Comparison of ENCODE assay signal across 8 mouse cellular contexts in the genomic region with DNA sequence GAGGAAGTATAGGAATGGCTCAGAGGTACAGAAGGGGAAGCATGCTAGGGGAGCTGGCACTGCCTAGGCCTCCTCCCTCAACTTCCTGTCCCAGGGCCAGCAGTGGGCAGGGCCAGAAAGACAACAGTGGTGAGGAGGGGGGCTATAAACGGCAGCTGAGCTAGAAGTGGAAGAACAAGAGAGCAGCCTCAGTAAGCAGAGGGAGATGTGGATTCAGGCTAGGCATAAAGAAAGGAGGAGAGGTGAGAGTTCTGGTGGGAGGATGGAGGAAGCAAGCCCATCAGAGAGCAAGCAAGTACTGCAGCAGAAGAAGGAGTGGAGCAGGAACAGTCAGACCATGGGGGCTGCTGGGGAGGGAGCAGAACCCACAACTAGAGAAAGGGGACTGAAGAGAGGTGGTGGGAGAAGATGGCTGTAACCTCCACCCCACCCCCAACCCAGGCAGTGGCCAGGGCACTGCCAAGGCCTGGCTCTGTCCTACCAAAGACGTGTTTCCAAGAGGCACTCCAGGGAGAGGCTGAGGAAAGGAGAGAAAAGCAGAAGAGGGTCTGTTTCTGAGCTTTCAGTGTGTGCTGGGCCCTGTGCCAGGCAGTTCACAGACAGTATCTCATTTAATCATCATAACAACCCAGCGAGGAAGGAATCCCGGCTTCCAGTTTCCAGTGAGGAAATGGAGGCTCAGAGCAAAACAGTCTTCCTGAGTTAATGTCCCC. TPM values are rescaled to one million over a fixed set of nuclear protein-coding genes. Genes with fewer than 3 reads are reported as not detected.
A peak's percentile ranks its signal among the peaks of the same experiment; 100 is the strongest.
DNase-seq lines count a peak whose midpoint lies in the region; ATAC-seq and TF ChIP-seq lines count a peak whose summit lies in the region.

No protein-coding gene starts in this region.

- no peak for TF ChIP-seq CTCF in stomach, postnatal 0 days (IDR thresholded peaks at IDR 0.05; ENCODE audit: low read depth)

- WGBS in kidney, embryonic 15.5 days, result 13% methylated on average over 4 of the region's 4 CpGs
- 24% methylated on average over 4 of the region's 4 CpGs for WGBS in stomach, postnatal 0 days

- peak; percentile 76 for ATAC-seq in kidney, embryonic 15.5 days (replicated peaks; ENCODE audit: low FRiP score)
- ATAC-seq in stomach, postnatal 0 days (ENCODE audit: low FRiP score, low TSS enrichment), result peak; percentile 62

- peak overlapping the region; percentile 53 for H3K4me2 ChIP-seq in kidney, embryonic 15.5 days
- peak overlapping the region; percentile 34 for H3K4me2 ChIP-seq in stomach, postnatal 0 days (replicated peaks; ENCODE audit: low read depth)

- peaks cover 60% of the 10 kb centered on the region for H3K4me1 ChIP-seq in kidney, embryonic 15.5 days
- peaks cover 7% of the 10 kb centered on the region; the same call in 1 of the 2 replicates for H3K4me1 ChIP-seq in stomach, postnatal 0 days (replicated peaks; ENCODE audit: control insufficient read depth, insufficient read depth)

- H3K27me3 ChIP-seq in kidney, embryonic 15.5 days, result no peaks in the 10 kb centered on the region
- no peaks in the 10 kb centered on the region for H3K27me3 ChIP-seq in stomach, postnatal 0 days (ENCODE audit: control insufficient read depth, insufficient read depth, low read length)

- peak overlapping the region; percentile 94 for H3K27ac ChIP-seq in kidney, embryonic 15.5 days
- H3K27ac ChIP-seq in stomach, postnatal 0 days (replicated peaks), result peak overlapping the region; percentile 86

- H3K4me3 ChIP-seq in kidney, embryonic 15.5 days (replicated peaks), result peak overlapping the region; percentile 31
- no peak overlapping the region for H3K4me3 ChIP-seq in stomach, postnatal 0 days (ENCODE audit: low read depth, low read length)

- TF ChIP-seq EP300 in stomach, postnatal 0 days (optimal IDR thresholded peaks at IDR 0.05), result no peak

- DNase-seq in adrenal gland, adult 2 months, result peak; percentile 21
- DNase-seq in adrenal gland, adult 18-20 months (ENCODE audit: low spot score in 2 of 2), result no peak
- peak; percentile 83 for DNase-seq in NIH3T3 (ENCODE audit: low read depth)
- DNase-seq in heart, adult 8-10 months (ENCODE audit: low spot score), result peak; percentile 49
- DNase-seq in lung, postnatal 14 days, result peak; percentile 59
- DNase-seq in stomach, postnatal 0 days (ENCODE audit: low spot score), result no peak
- DNase-seq in cerebellum, adult 9-10 months, result no peak

- H3K36me3 ChIP-seq in kidney, embryonic 15.5 days, result peaks cover 35% of the 10 kb centered on the region
- H3K36me3 ChIP-seq in stomach, postnatal 0 days (ENCODE audit: control insufficient read depth, insufficient read depth, low read length), result no peaks in the 10 kb centered on the region

- H3K9me3 ChIP-seq in kidney, embryonic 15.5 days (replicated peaks), result no peaks in the 10 kb centered on the region
- no peaks in the 10 kb centered on the region for H3K9me3 ChIP-seq in stomach, postnatal 0 days (ENCODE audit: control insufficient read depth, low read length)

- H3K9ac ChIP-seq in kidney, embryonic 15.5 days, result peak overlapping the region; percentile 34; the same call in 1 of the 2 replicates
- H3K9ac ChIP-seq in stomach, postnatal 0 days (ENCODE audit: low read length), result peak overlapping the region; percentile 38; the same call in 1 of the 2 replicates

RNA-seq across cellular contexts. Expression of a gene that starts 8.7 kb away (rescaled TPM):
- 1 to 10 TPM; 4.4 to 8.2 TPM for total RNA-seq in adrenal gland, adult 2 months (2021)
- polyA plus RNA-seq in adrenal gland, adult 2 months (2012; rRNA removed), result 8.2 and 9.5 TPM in 2 replicates
- 1 to 10 TPM; 4.5 to 4.6 TPM for total RNA-seq in adrenal gland, adult 18-20 months (2021)
- total RNA-seq in heart, adult 8-10 months (2022), result 1 to 10 TPM; 4.3 to 8.7 (median 7.3) TPM
- polyA plus RNA-seq in kidney, embryonic 15.5 days (2015; fragmentation: Nextera tagmentation; extraction: Ambion mirVana), result 10.2 and 12.1 TPM in 2 replicates
- polyA plus RNA-seq in stomach, postnatal 0 days (2015; fragmentation: Nextera tagmentation; extraction: Ambion mirVana), result 2.5 and 2.8 TPM in 2 replicates

RNA-seq across cellular contexts. Expression of a gene that starts 26.7 kb away (rescaled TPM):
- total RNA-seq in adrenal gland, adult 2 months (2021), result 100 to 1,000 TPM; 113 to 129 TPM
- polyA plus RNA-seq in adrenal gland, adult 2 months (2012; rRNA removed), result 200 and 305 TPM in 2 replicates
- total RNA-seq in adrenal gland, adult 18-20 months (2021), result 100 to 1,000 TPM in 1 of 2 experiments, 10 to 100 TPM in 1; 91.0 to 112 TPM
- 10 to 100 TPM; 39.0 to 57.8 (median 45.5) TPM for total RNA-seq in heart, adult 8-10 months (2022)
- 92.7 and 94.9 TPM in 2 replicates for polyA plus RNA-seq in kidney, embryonic 15.5 days (2015; fragmentation: Nextera tagmentation; extraction: Ambion mirVana)
- 46.1 and 52.6 TPM in 2 replicates for polyA plus RNA-seq in stomach, postnatal 0 days (2015; fragmentation: Nextera tagmentation; extraction: Ambion mirVana)

RNA-seq across cellular contexts. Expression of a gene that starts 32.2 kb away (rescaled TPM):
- total RNA-seq in adrenal gland, adult 2 months (2021), result 100 to 1,000 TPM; 176 to 221 TPM
- polyA plus RNA-seq in adrenal gland, adult 2 months (2012; rRNA removed), result 252 and 278 TPM in 2 replicates
- total RNA-seq in adrenal gland, adult 18-20 months (2021), result 100 to 1,000 TPM; 155 to 199 TPM
- 100 to 1,000 TPM; 123 to 132 (median 127) TPM for total RNA-seq in heart, adult 8-10 months (2022)
- polyA plus RNA-seq in kidney, embryonic 15.5 days (2015; fragmentation: Nextera tagmentation; extraction: Ambion mirVana), result 397 and 398 TPM in 2 replicates
- polyA plus RNA-seq in stomach, postnatal 0 days (2015; fragmentation: Nextera tagmentation; extraction: Ambion mirVana), result 320 and 359 TPM in 2 replicates

RNA-seq across cellular contexts. Expression of a gene that starts 34.5 kb away (rescaled TPM):
- total RNA-seq in adrenal gland, adult 2 months (2021), result 100 to 1,000 TPM; 231 to 239 TPM
- polyA plus RNA-seq in adrenal gland, adult 2 months (2012; rRNA removed), result 639 and 733 TPM in 2 replicates
- total RNA-seq in adrenal gland, adult 18-20 months (2021), result 100 to 1,000 TPM; 206 to 214 TPM
- total RNA-seq in heart, adult 8-10 months (2022), result 100 to 1,000 TPM; 102 to 119 (median 112) TPM
- 127 and 136 TPM in 2 replicates for polyA plus RNA-seq in kidney, embryonic 15.5 days (2015; fragmentation: Nextera tagmentation; extraction: Ambion mirVana)
- 109 and 118 TPM in 2 replicates for polyA plus RNA-seq in stomach, postnatal 0 days (2015; fragmentation: Nextera tagmentation; extraction: Ambion mirVana)

RNA-seq across cellular contexts. Expression of a gene that starts 41.5 kb away (rescaled TPM):
- total RNA-seq in adrenal gland, adult 2 months (2021), result 10 to 100 TPM; 14.8 to 17.6 TPM
- 7.9 and 9.2 TPM in 2 replicates for polyA plus RNA-seq in adrenal gland, adult 2 months (2012; rRNA removed)
- 10 to 100 TPM; 21.5 to 25.0 TPM for total RNA-seq in adrenal gland, adult 18-20 months (2021)
- total RNA-seq in heart, adult 8-10 months (2022), result 10 to 100 TPM in 3 of 4 experiments, 1 to 10 TPM in 1; 8.8 to 10.4 (median 10.2) TPM
- polyA plus RNA-seq in kidney, embryonic 15.5 days (2015; fragmentation: Nextera tagmentation; extraction: Ambion mirVana), result 44.8 and 49.6 TPM in 2 replicates
- polyA plus RNA-seq in stomach, postnatal 0 days (2015; fragmentation: Nextera tagmentation; extraction: Ambion mirVana), result 16.6 and 21.3 TPM in 2 replicates

Comparison
In these comparisons a context has a peak if more than half of its experiments do, and no peak if none do; other contexts are left out.
1. DNase-seq: peak in adrenal gland, adult 2 months (single experiment), NIH3T3 (single experiment), heart, adult 8-10 months (single experiment) and lung, postnatal 14 days (single experiment); none in adrenal gland, adult 18-20 months (0 of 2), stomach, postnatal 0 days (single experiment) and cerebellum, adult 9-10 months (single experiment).